Mouse (Mus musculus) heart, adult 2 months (tissue): ENCODE results near the gene Nup37.

Source experiments
- CTCF ChIP-seq: fragments of 200-600 bp; IDR thresholded peaks from 2 replicates; pipeline ENCODE4 v1.8.1; 2022; ENCODE audit warnings: antibody characterized with exemption, mild to moderate bottlenecking, moderate library complexity
- EP300 ChIP-seq: fragments of 200-500 bp; IDR thresholded peaks from 2 replicates; pipeline ENCODE4 v1.6.1; 2011; ENCODE audit warnings: low read depth, low read length, control low read depth; ENCODE audit not compliant: insufficient read depth
- POLR2A ChIP-seq: fragments of 200-500 bp; IDR thresholded peaks from 2 replicates; pipeline ENCODE4 v1.6.1; 2011; ENCODE audit warnings: mild to moderate bottlenecking, low read depth, low read length, control low read depth; ENCODE audit not compliant: insufficient read depth

GRCm38 (mm10) chr10:88162096-88162495 lies 15.3 kb downstream of the Nup37 start:
- no peak for TF ChIP-seq CTCF
- no peak for TF ChIP-seq EP300
- TF ChIP-seq POLR2A = no peak
